Mouse (Mus musculus) heart, postnatal 0 days (tissue): ENCODE results near the gene Dab1. TPM values are rescaled to one million over a fixed set of nuclear protein-coding genes. Genes with fewer than 3 reads are reported as not detected.

Source experiments
- ATAC-seq: fragments of 200-750 bp; cut with Nextera tagmentation; 2 replicates; pipeline ENCODE4 v1.8.0; 2017; ENCODE audit warnings: low read depth, moderate number of reproducible peaks, moderate library complexity; ENCODE audit not compliant: insufficient read depth
- DNase-seq: peaks from one replicate; pipeline ENCODE4 v3.0.0-alpha.2; 2016; ENCODE audit warnings: low spot score
- H3K27ac ChIP-seq: fragments of 300-500 bp; sonication (generic); 2 replicates; pipeline ENCODE4 v1.5.1; 2014; ENCODE audit warnings: low read depth, mild to moderate bottlenecking
- H3K27me3 ChIP-seq: fragments of 300-500 bp; sonication (generic); 2 replicates; pipeline ENCODE4 v1.6.1; 2014; ENCODE audit warnings: low read length, mixed read lengths; ENCODE audit not compliant: control insufficient read depth, insufficient read depth
- H3K36me3 ChIP-seq: fragments of 300-500 bp; sonication (generic); replicated peaks from 2 replicates; pipeline ENCODE4 v1.6.1; 2014; ENCODE audit warnings: low read length, mixed read lengths; ENCODE audit not compliant: control insufficient read depth, insufficient read depth
- H3K4me1 ChIP-seq: fragments of 300-500 bp; sonication (generic); 2 replicates; pipeline ENCODE4 v1.6.1; 2014; ENCODE audit warnings: antibody characterized with exemption; ENCODE audit not compliant: control insufficient read depth, insufficient read depth
- H3K4me2 ChIP-seq: fragments of 300-500 bp; sonication (generic); 2 replicates; pipeline ENCODE4 v1.6.1; 2014; ENCODE audit warnings: low read depth, mild to moderate bottlenecking, low read length, moderate library complexity
- H3K4me3 ChIP-seq: fragments of 300-500 bp; sonication (generic); 2 replicates; pipeline ENCODE4 v1.5.1; 2014; ENCODE audit warnings: low read depth, low read length
- H3K9ac ChIP-seq: fragments of 300-500 bp; sonication (generic); replicated peaks from 2 replicates; pipeline ENCODE4 v1.6.1; 2014; ENCODE audit warnings: low read depth, low read length, mixed read lengths
- H3K9me3 ChIP-seq: fragments of 300-500 bp; sonication (generic); replicated peaks from 2 replicates; pipeline ENCODE4 v1.6.1; 2016; ENCODE audit warnings: low read length; ENCODE audit not compliant: control insufficient read depth
- CTCF ChIP-seq: IDR thresholded peaks from 2 replicates; pipeline ENCODE4 v1.5.1; 2016; ENCODE audit warnings: antibody characterized with exemption, control low read depth, low read depth
- EP300 ChIP-seq: IDR thresholded peaks from 2 replicates; pipeline ENCODE4 v1.6.1; 2016; ENCODE audit warnings: antibody characterized with exemption, low read depth
- WGBS: fragments of 180-500 bp; shearing (Covaris S2); extraction: QIAGEN DNeasy Blood & Tissue Kit; methylation state at CpG from one replicate; pipeline ENCODE4 v1.1.7; 2014; 5-methylcytosine and 5-hydroxymethylcytosine counted together
- polyA plus RNA-seq: library from polyadenylated mRNA; unstranded; fragments of >200 nt; fragmentation: Nextera tagmentation; extraction: Ambion mirVana; gene quantifications from 2 replicates; pipeline ENCODE4 v1.2.1, GENCODE M21; 2015
- total RNA-seq: library from RNA; depleted of rRNA; stranded (reverse); fragments of >200 nt; gene quantifications from 2 replicates; pipeline ENCODE4 v1.2.3, GENCODE M21; 2014; ENCODE audit warnings: low replicate concordance

Gene Dab1
- total and polyA plus RNA-seq, 2 experiments from 2014 or later, result 0.27 TPM; not detected in 1

DNA sequence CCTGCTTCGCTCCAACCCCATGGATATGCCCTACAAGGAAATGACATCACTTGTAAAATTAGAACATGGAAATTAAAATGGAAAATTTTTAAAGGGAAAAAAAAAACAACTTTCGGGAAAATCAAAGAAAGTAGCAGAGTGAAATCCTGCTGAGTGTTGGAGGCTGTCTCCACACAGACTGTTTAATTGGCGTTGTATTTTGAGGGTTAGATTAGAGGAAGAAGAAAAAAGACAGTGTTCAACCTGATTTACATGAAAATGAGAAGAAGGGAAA, 1025.1 kb downstream of the Dab1 start:
- no peaks in the 10 kb centered on the region for H3K4me1 ChIP-seq
- 56% methylated on average over 3 of the region's 3 CpGs for WGBS
- no peak overlapping the region for H3K4me2 ChIP-seq
- DNase-seq, result no peak
- TF ChIP-seq CTCF (no peak), EP300 (no peak)
- no peaks in the 10 kb centered on the region for H3K27me3 ChIP-seq
- H3K27ac ChIP-seq, result no peak overlapping the region
- no peaks in the 10 kb centered on the region for H3K36me3 ChIP-seq
- no peaks in the 10 kb centered on the region for H3K9me3 ChIP-seq
- ATAC-seq, result no peak
- no peak overlapping the region for H3K9ac ChIP-seq
- no peak overlapping the region for H3K4me3 ChIP-seq

GRCm38 (mm10) chr4:104644862-104645261, 1025.7 kb downstream of the Dab1 start:
- Histone ChIP-seq H3K9ac (no peak overlapping the region), H3K36me3 (no peaks in the 10 kb centered on the region), H3K27me3 (no peaks in the 10 kb centered on the region), H3K4me1 (no peaks in the 10 kb centered on the region), H3K4me3 (no peak overlapping the region), H3K27ac (no peak overlapping the region), H3K9me3 (no peaks in the 10 kb centered on the region), H3K4me2 (no peak overlapping the region)
- TF ChIP-seq EP300, result no peak
- no peak for TF ChIP-seq CTCF
- ATAC-seq (no peak), DNase-seq (no peak)
- 90% methylated on average over 4 of the region's 4 CpGs for WGBS

GRCm38 (mm10) chr4:104651761-104652160, 1032.6 kb downstream of the Dab1 start:
- DNase-seq (no peak), ATAC-seq (no peak)
- 71% methylated on average over 6 of the region's 6 CpGs for WGBS
- Histone ChIP-seq H3K4me2 (no peak overlapping the region), H3K36me3 (no peaks in the 10 kb centered on the region), H3K9ac (no peak overlapping the region), H3K27ac (no peak overlapping the region), H3K9me3 (no peaks in the 10 kb centered on the region), H3K27me3 (no peaks in the 10 kb centered on the region), H3K4me3 (no peak overlapping the region), H3K4me1 (0 out of 2 replicates have a peak, but pooled peaks cover 8% of the 10 kb centered on the region)
- TF ChIP-seq CTCF (no peak), EP300 (no peak)

DNA sequence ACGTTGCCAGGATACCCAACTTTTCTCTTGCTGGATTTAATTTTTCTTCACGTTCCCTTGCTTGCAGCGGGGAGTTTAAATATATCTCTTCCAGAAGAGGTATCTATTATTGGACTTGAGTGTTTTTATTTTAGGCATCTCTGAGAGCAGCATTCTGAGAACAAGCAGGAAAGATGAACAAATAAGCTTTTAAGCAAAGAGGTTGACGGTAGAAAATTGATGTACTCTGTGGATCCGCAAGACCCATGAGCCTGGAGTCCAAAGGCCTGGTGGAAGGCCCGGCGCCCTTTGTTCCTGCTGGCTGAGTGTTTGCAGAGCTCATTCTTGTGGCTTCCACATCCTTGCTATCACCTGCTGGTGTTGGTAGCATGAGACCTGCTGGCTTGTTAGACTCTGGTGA, 1037.6 kb downstream of the Dab1 start:
- H3K4me1 ChIP-seq, result peaks cover 14% of the 10 kb centered on the region; the same call in 1 of the 2 replicates
- 33% methylated on average over 7 of the region's 7 CpGs for WGBS
- peak; percentile 39 for ATAC-seq
- no peak for DNase-seq
- 0 out of 2 replicates have a peak overlapping the region, but pooled peaks have one; percentile 1 for H3K4me2 ChIP-seq
- no peak for TF ChIP-seq CTCF
- TF ChIP-seq EP300, result no peak
- no peaks in the 10 kb centered on the region for H3K9me3 ChIP-seq
- no peak overlapping the region for H3K9ac ChIP-seq
- H3K36me3 ChIP-seq, result no peaks in the 10 kb centered on the region
- 0 out of 2 replicates have a peak overlapping the region, but pooled peaks have one; percentile 1 for H3K27ac ChIP-seq
- H3K27me3 ChIP-seq, result no peaks in the 10 kb centered on the region
- H3K4me3 ChIP-seq, result no peak overlapping the region

GRCm38 (mm10) chr4:104662841-104663614, 1043.9 kb downstream of the Dab1 start:
- no peak overlapping the region for H3K4me2 ChIP-seq
- H3K9me3 ChIP-seq, result no peaks in the 10 kb centered on the region
- no peaks in the 10 kb centered on the region for H3K27me3 ChIP-seq
- H3K36me3 ChIP-seq, result no peaks in the 10 kb centered on the region
- ATAC-seq, result no peak
- TF ChIP-seq EP300 (no peak), CTCF (no peak)
- H3K27ac ChIP-seq, result no peak overlapping the region
- no peak overlapping the region for H3K4me3 ChIP-seq
- DNase-seq, result no peak
- H3K4me1 ChIP-seq, result no peaks in the 10 kb centered on the region
- WGBS, result 74% methylated on average over 12 of the region's 12 CpGs
- H3K9ac ChIP-seq, result no peak overlapping the region

GRCm38 (mm10) chr4:104665553-104665952, 1046.4 kb downstream of the Dab1 start:
- no peaks in the 10 kb centered on the region for H3K9me3 ChIP-seq
- TF ChIP-seq CTCF (peak; percentile 42), EP300 (no peak)
- H3K9ac ChIP-seq, result no peak overlapping the region
- no peak overlapping the region for H3K4me3 ChIP-seq
- ATAC-seq, result no peak
- DNase-seq, result no peak
- H3K36me3 ChIP-seq, result no peaks in the 10 kb centered on the region
- no peaks in the 10 kb centered on the region for H3K27me3 ChIP-seq
- H3K27ac ChIP-seq, result no peak overlapping the region
- no peaks in the 10 kb centered on the region for H3K4me1 ChIP-seq
- no peak overlapping the region for H3K4me2 ChIP-seq
